Mouse (Mus musculus) G1E (cell line): ENCODE data around the gene Sytl4. TPM values are rescaled to one million over a fixed set of nuclear protein-coding genes. Genes with fewer than 3 reads are reported as not detected.

Experiments used
- ATAC-seq: 2 replicates; pipeline ENCODE4 v1.8.0; 2016; ENCODE audit warnings: mild to moderate bottlenecking; ENCODE audit not compliant: insufficient number of reproducible peaks, poor library complexity, low FRiP score, severe bottlenecking; ENCODE audit errors: extremely low read depth
- DNase-seq: peaks from one replicate; pipeline ENCODE4 v3.0.0; 2012; ENCODE audit warnings: low spot score
- H3K27me3 ChIP-seq: 2 replicates; pipeline ENCODE4 v1.6.1; 2012; ENCODE audit warnings: mild to moderate bottlenecking, low read length, inconsistent platforms; ENCODE audit not compliant: insufficient read depth
- H3K36me3 ChIP-seq: replicated peaks from 2 replicates; pipeline ENCODE3; 2012; ENCODE audit warnings: mild to moderate bottlenecking, inconsistent platforms
- H3K4me1 ChIP-seq: 2 replicates; pipeline ENCODE4 v1.6.1; 2012; ENCODE audit warnings: low read depth, low read length, inconsistent platforms, mixed read lengths; ENCODE audit not compliant: insufficient read depth
- H3K4me3 ChIP-seq: 2 replicates; pipeline ENCODE4 v1.5.1; 2012; ENCODE audit warnings: low read depth, mild to moderate bottlenecking, inconsistent platforms, low read length, moderate library complexity, mixed read lengths
- H3K9me3 ChIP-seq: replicated peaks from 2 replicates; pipeline ENCODE4 v1.6.1; 2012; ENCODE audit warnings: inconsistent platforms
- CTCF ChIP-seq: IDR thresholded peaks from 2 replicates; pipeline ENCODE4 v1.5.1; 2012; ENCODE audit warnings: low read depth, low read length, inconsistent platforms, mixed read lengths
- GATA1 ChIP-seq: IDR thresholded peaks from 2 replicates; pipeline ENCODE4 v1.6.1; 2012; ENCODE audit warnings: borderline replicate concordance, low read length, inconsistent platforms, mixed read lengths
- GATA2 ChIP-seq: IDR thresholded peaks from 2 replicates; pipeline ENCODE4 v1.6.1; 2012; ENCODE audit warnings: low read depth, low read length, inconsistent platforms, borderline replicate concordance
- POLR2AphosphoS5 ChIP-seq: IDR thresholded peaks from 2 replicates; pipeline ENCODE4 v1.6.1; 2012; ENCODE audit warnings: low read depth, low read length, inconsistent platforms; ENCODE audit not compliant: insufficient replicate concordance
- TAL1 ChIP-seq: conservative IDR thresholded peaks from 2 replicates; pipeline ENCODE4 v1.6.1; 2012; ENCODE audit warnings: low read depth, low read length, inconsistent platforms, mixed read lengths
- polyA plus RNA-seq: library from polyadenylated mRNA; stranded (reverse); fragments of >175 nt; gene quantifications from 2 replicates; pipeline ENCODE4 v1.2.3, GENCODE M21; 2012
- total RNA-seq, 2 experiments: library from RNA; stranded (forward) in 1 of 2; stranded (reverse) in 1 of 2; fragments of 200-1000 nt in 1 of 2; fragments of >200 nt in 1 of 2; fragmentation: Nextera tagmentation in 1 of 2; gene quantifications; 2 replicates each; pipeline ENCODE4 v1.2.3; 2014 to 2017

Sytl4 gene
- not detected in 2 replicates for total RNA-seq (2014; fragmentation: Nextera tagmentation)
- 0.05 and 0.12 TPM in 2 replicates for total RNA-seq (2017)
- not detected in 2 replicates for polyA plus RNA-seq

- Histone ChIP-seq H3K4me1 (no peaks in the 10 kb centered on the region), H3K4me3 (no peak within 1 kb of the TSS), H3K9me3 (no peaks in the 10 kb centered on the region), H3K36me3 (no peaks in the 10 kb centered on the region), H3K27me3 (no peaks in the 10 kb centered on the region)
- ATAC-seq (no peak), DNase-seq (no peak)
- no peak for TF ChIP-seq POLR2AphosphoS5
Observed at GRCm38 (mm10) chrX:133981231-133982002, at the start of gene Sytl4. Gene Sytl4 (minus strand): TSS chrX:133981812.

DNA sequence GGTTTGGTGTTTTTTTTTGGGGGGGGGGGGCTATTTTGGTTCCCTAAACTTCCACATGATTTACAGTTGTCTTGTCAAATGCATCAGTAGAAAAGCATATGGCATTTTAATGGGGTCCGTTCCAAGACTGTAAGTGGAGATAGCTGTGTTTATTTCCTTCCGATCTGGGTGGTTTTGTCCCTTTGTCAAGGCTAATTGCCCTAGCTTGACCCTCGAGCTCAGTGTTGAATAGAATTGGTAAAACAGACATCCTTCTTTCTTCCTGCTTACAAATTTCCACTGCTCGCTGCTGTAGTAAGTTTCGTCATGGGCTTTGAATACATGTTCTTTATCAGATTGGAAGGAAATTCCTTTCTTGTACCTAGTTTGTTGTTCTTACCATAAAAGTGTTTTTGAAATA, 39.1 kb upstream of the Sytl4 start:
- H3K4me1 ChIP-seq: no peaks in the 10 kb centered on the region

GRCm38 (mm10) chrX:134019005-134019404, 37.4 kb upstream of the Sytl4 start:
- no peak overlapping the region for H3K4me3 ChIP-seq
- no peaks in the 10 kb centered on the region for H3K9me3 ChIP-seq
- TF ChIP-seq TAL1 (no peak), CTCF (peak; percentile 61; the same call in 1 of the 2 replicates)
- ATAC-seq (no peak), DNase-seq (peak; percentile 1)
- no peaks in the 10 kb centered on the region for H3K4me1 ChIP-seq
- no peaks in the 10 kb centered on the region for H3K36me3 ChIP-seq
- H3K27me3 ChIP-seq: no peaks in the 10 kb centered on the region

More for the DNA sequence above, 39.1 kb upstream of the Sytl4 start:
- Histone ChIP-seq H3K9me3 (no peaks in the 10 kb centered on the region), H3K4me3 (no peak overlapping the region), H3K27me3 (no peaks in the 10 kb centered on the region), H3K36me3 (no peaks in the 10 kb centered on the region)
- DNase-seq: no peak
- TF ChIP-seq POLR2AphosphoS5: no peak
- TF ChIP-seq TAL1: no peak
- ATAC-seq: no peak

GRCm38 (mm10) chrX:133995866-133996265, 14.3 kb upstream of the Sytl4 start:
- DNase-seq (no peak), ATAC-seq (no peak)
- Histone ChIP-seq H3K4me3 (no peak overlapping the region), H3K4me1 (no peaks in the 10 kb centered on the region), H3K36me3 (no peaks in the 10 kb centered on the region), H3K9me3 (no peaks in the 10 kb centered on the region), H3K27me3 (no peaks in the 10 kb centered on the region)
- TF ChIP-seq POLR2AphosphoS5: no peak
- TF ChIP-seq TAL1: no peak
- no peak for TF ChIP-seq GATA1
- TF ChIP-seq GATA2: no peak
- TF ChIP-seq CTCF: no peak

- H3K36me3 ChIP-seq: no peaks in the 10 kb centered on the region
- H3K27me3 ChIP-seq: no peaks in the 10 kb centered on the region
- H3K4me3 ChIP-seq: no peak overlapping the region
- ATAC-seq: no peak
- no peaks in the 10 kb centered on the region for H3K4me1 ChIP-seq
- TF ChIP-seq TAL1 (no peak), CTCF (no peak), POLR2AphosphoS5 (no peak), GATA2 (no peak), GATA1 (no peak)
- no peak for DNase-seq
- H3K9me3 ChIP-seq: no peaks in the 10 kb centered on the region
Observed at GRCm38 (mm10) chrX:133964615-133965014, 17.0 kb downstream of the Sytl4 start.

DNA sequence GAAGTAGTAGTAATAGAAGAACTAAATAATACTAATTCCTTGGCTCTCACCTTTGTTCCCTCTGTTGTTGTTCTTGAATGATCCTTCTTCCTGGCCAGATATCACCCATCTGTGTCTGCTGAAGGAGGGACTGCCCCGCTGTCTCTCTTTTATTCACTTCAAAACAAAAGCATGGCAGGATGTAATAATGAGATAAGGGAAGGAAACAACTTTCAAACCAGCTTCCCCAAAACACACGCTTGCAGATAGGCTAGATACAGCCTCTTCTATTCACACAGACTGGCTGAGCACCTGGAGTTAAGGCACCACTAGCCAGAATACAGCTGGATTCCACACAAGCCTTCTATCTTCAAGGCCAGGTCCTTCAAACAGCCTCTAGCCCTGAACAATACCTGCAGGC, 21.0 kb downstream of the Sytl4 start:
- H3K27me3 ChIP-seq: no peaks in the 10 kb centered on the region
- no peaks in the 10 kb centered on the region for H3K9me3 ChIP-seq
- H3K4me1 ChIP-seq: no peaks in the 10 kb centered on the region
- DNase-seq (no peak), ATAC-seq (no peak)
- H3K4me3 ChIP-seq: no peak overlapping the region
- TF ChIP-seq GATA1 (no peak), POLR2AphosphoS5 (no peak), GATA2 (no peak), CTCF (no peak), TAL1 (no peak)
- no peaks in the 10 kb centered on the region for H3K36me3 ChIP-seq

- no peaks in the 10 kb centered on the region for H3K27me3 ChIP-seq
- ATAC-seq (no peak), DNase-seq (no peak)
- no peaks in the 10 kb centered on the region for H3K9me3 ChIP-seq
- H3K4me1 ChIP-seq: no peaks in the 10 kb centered on the region
- no peaks in the 10 kb centered on the region for H3K36me3 ChIP-seq
- TF ChIP-seq GATA1 (no peak), CTCF (no peak), GATA2 (no peak), TAL1 (no peak), POLR2AphosphoS5 (no peak)
- H3K4me3 ChIP-seq: no peak overlapping the region
Observed at GRCm38 (mm10) chrX:133954661-133955060, 27.0 kb downstream of the Sytl4 start.
